Mouse (Mus musculus) embryonic facial prominence, embryonic 14.5 days (tissue): ENCODE measurements around the gene Apom. TPM values are rescaled to one million over a fixed set of nuclear protein-coding genes. Genes with fewer than 3 reads are reported as not detected.

Source experiments
- ATAC-seq: fragments of 200-750 bp; cut with Nextera tagmentation; 2 replicates; pipeline ENCODE4 v1.8.0; 2017; ENCODE audit warnings: low read depth, moderate number of reproducible peaks, moderate TSS enrichment
- DNase-seq: peaks from one replicate; pipeline ENCODE4 v3.0.0-alpha.2; 2015; ENCODE audit warnings: low spot score
- H3K27ac ChIP-seq: fragments of 300-500 bp; sonication (generic); replicated peaks from 2 replicates; pipeline ENCODE4 v1.5.1; 2014; ENCODE audit warnings: low read depth, mild to moderate bottlenecking, low read length, moderate library complexity
- H3K27me3 ChIP-seq: fragments of 300-500 bp; sonication (generic); replicated peaks from 2 replicates; pipeline ENCODE4 v1.6.1; 2014; ENCODE audit warnings: low read length; ENCODE audit not compliant: control insufficient read depth, insufficient read depth
- H3K36me3 ChIP-seq: fragments of 300-500 bp; sonication (generic); 2 replicates; pipeline ENCODE4 v1.6.1; 2014; ENCODE audit warnings: low read length, mixed read lengths; ENCODE audit not compliant: control insufficient read depth, insufficient read depth
- H3K4me1 ChIP-seq: fragments of 300-500 bp; sonication (generic); 2 replicates; pipeline ENCODE4 v1.6.1; 2014; ENCODE audit warnings: antibody characterized with exemption, low read length; ENCODE audit not compliant: control insufficient read depth, insufficient read depth
- H3K4me2 ChIP-seq: fragments of 300-500 bp; sonication (generic); 2 replicates; pipeline ENCODE4 v1.6.1; 2014; ENCODE audit warnings: low read depth, mild to moderate bottlenecking, low read length, moderate library complexity, mixed read lengths
- H3K4me3 ChIP-seq: fragments of 300-500 bp; sonication (generic); 2 replicates; pipeline ENCODE4 v1.5.1; 2014; ENCODE audit warnings: low read depth, mild to moderate bottlenecking, low read length
- H3K9ac ChIP-seq: fragments of 300-500 bp; sonication (generic); 2 replicates; pipeline ENCODE4 v1.6.1; 2014; ENCODE audit warnings: low read depth, mild to moderate bottlenecking, low read length, moderate library complexity, mixed read lengths
- H3K9me3 ChIP-seq: fragments of 300-500 bp; sonication (generic); 2 replicates; pipeline ENCODE4 v1.6.1; 2016; ENCODE audit warnings: low read length; ENCODE audit not compliant: control insufficient read depth
- WGBS: fragments of 180-500 bp; shearing (Covaris S2); extraction: QIAGEN DNeasy Blood & Tissue Kit; methylation state at CpG from one replicate; pipeline ENCODE4 v1.1.7; 2014; 5-methylcytosine and 5-hydroxymethylcytosine counted together
- polyA plus RNA-seq: library from polyadenylated mRNA; unstranded; fragments of >200 nt; fragmentation: Nextera tagmentation; extraction: Ambion mirVana; gene quantifications from 2 replicates; pipeline ENCODE4 v1.2.1, GENCODE M21; 2014

Gene Apom
- polyA plus RNA-seq, 1 experiment from 2014 or later, result not detected

DNA sequence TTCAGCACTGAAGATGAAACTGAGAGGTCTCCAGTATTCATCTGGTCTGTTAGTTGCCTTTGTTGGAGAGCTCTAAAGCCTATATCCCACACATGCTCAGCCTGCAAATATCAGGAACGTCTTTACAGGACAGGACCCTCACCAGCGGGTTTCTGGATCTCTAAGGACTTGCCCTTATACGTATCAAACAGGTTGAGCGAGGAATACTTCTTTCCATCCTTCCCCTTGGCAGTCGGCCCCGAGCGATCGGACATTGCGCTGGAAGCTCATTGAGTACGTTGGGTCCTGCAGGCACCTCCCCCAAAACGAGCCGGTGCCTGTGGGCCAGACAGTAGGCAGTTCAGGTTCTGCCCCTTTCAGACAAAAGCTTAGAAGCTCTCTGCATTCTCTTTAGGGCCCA, 30.9 kb upstream of the Apom start:
- ATAC-seq, result no peak
- H3K4me2 ChIP-seq, result peak overlapping the region; percentile 84
- peak overlapping the region; percentile 93 for H3K4me3 ChIP-seq
- H3K27me3 ChIP-seq, result no peaks in the 10 kb centered on the region
- WGBS, result 25% methylated on average over 12 of the region's 12 CpGs
- peaks cover 46% of the 10 kb centered on the region for H3K36me3 ChIP-seq
- peaks cover 21% of the 10 kb centered on the region for H3K4me1 ChIP-seq
- H3K9ac ChIP-seq, result peak overlapping the region; percentile 99
- H3K27ac ChIP-seq, result no peak overlapping the region
- DNase-seq, result no peak
- no peaks in the 10 kb centered on the region for H3K9me3 ChIP-seq

DNA sequence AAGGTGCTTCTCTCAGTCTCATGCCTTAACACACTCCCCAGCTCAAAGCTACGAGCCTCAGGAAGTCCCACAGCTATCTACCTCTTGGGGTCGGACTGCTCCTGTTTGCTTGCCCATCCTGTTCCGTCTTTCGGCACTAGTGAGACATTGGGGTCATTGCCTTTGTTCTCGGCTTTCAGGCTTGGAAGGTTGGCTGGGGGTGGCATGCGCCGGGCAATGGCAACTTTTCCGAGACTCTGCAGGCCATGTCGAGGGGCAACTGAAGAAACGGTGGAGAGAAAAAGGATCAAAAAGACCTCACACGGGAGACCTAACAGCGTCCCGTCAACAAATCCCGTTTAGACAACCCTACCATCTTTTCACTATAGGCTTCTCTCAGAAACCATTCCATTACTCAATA, 30.3 kb upstream of the Apom start:
- Histone ChIP-seq H3K4me2 (peak overlapping the region; percentile 84), H3K27me3 (no peaks in the 10 kb centered on the region), H3K9ac (peak overlapping the region; percentile 43; the same call in 1 of the 2 replicates), H3K27ac (no peak overlapping the region), H3K4me1 (peaks cover 21% of the 10 kb centered on the region), H3K36me3 (peaks cover 52% of the 10 kb centered on the region), H3K9me3 (no peaks in the 10 kb centered on the region), H3K4me3 (peak overlapping the region; percentile 93)
- no peak for ATAC-seq
- WGBS, result 69% methylated on average over 14 of the region's 14 CpGs
- no peak for DNase-seq

DNA sequence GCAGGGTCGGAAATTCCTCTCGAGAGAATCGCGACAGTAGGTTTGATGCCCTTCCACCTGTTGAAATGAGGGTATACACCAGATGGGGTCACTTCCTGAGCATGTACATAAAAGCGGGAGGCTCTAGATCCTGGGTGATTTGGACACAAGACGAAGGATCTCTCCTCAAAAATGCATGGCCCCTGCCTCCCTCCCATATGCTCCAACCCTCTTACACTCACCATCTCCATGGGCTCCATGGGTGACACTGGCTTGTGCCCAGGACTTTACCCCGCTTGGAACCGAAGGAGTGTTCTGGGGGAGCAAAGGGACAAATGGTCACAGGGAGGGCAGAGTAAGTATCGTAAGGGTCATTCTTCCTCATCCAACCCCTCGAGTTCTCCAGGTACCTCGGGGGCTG, 29.6 kb upstream of the Apom start:
- H3K27me3 ChIP-seq, result no peaks in the 10 kb centered on the region
- H3K27ac ChIP-seq, result no peak overlapping the region
- H3K9me3 ChIP-seq, result no peaks in the 10 kb centered on the region
- no peak overlapping the region for H3K4me3 ChIP-seq
- H3K4me2 ChIP-seq, result no peak overlapping the region
- H3K9ac ChIP-seq, result no peak overlapping the region
- no peak for DNase-seq
- peaks cover 59% of the 10 kb centered on the region for H3K36me3 ChIP-seq
- H3K4me1 ChIP-seq, result peaks cover 20% of the 10 kb centered on the region
- ATAC-seq, result no peak
- 86% methylated on average over 11 of the region's 11 CpGs for WGBS

DNA sequence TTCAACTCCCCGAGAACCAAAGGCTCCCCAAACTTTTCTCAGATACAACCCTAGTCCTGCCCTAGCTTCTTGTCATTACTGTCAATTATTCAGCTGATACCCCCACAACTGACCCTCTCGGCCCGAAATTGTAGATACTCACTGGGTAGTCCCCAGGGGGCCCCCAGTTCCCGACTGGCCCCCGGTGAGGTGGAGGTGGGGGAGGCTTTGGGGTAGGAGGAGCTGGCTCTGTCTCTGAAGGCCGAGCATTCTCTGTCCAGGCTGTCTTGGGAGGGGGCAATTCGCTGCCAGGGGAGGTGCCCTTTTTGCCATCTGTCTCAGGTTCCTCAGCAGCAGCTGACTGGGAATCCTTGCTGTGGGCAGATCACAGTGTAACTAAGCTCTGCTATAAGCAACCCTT, 27.8 kb upstream of the Apom start:
- Histone ChIP-seq H3K36me3 (peaks cover 77% of the 10 kb centered on the region), H3K4me2 (no peak overlapping the region), H3K27me3 (no peaks in the 10 kb centered on the region), H3K4me1 (peaks cover 12% of the 10 kb centered on the region), H3K9ac (no peak overlapping the region), H3K4me3 (no peak overlapping the region), H3K9me3 (no peaks in the 10 kb centered on the region), H3K27ac (no peak overlapping the region)
- no peak for ATAC-seq
- WGBS, result 83% methylated on average over 7 of the region's 7 CpGs
- no peak for DNase-seq

DNA sequence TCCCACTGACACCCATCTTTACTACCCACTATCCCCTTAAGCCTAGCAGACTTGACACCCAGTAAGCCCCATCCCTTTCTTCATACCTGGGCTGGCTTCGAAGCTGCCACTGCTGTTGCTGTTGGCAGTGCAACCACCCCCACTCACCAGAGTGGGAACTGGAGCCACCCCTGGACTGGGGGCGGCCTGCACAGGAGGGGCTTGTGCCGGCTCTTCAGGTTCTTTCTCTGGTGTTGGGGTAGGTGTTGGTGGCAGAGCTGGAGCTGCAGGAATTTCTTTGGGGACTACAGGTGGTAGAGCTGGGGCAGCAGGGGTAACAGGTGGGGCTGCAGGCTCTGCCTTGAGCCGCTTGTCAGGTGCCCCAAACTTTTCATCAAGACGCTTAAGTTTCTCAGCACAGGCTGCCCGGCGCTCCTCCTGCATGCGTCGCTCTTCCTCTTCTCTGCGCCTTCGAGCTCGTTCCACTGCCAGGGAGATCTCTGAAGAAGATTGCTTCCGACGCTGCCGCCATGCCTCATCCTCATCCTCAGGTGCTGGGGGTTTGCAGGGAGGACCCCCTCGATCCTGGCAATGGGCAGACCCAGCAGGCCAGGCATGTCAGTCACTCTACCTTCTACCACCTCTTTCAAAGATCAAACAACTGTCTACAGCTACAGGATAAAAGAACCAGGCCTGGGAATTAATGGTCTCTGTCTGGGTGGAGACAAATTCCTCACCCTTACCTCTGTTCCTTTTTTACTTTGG, 27.2 kb upstream of the Apom start:
- H3K27me3 ChIP-seq, result no peaks in the 10 kb centered on the region
- ATAC-seq (no peak), DNase-seq (no peak)
- WGBS, result 88% methylated on average over 16 of the region's 16 CpGs
- no peak overlapping the region for H3K9ac ChIP-seq
- no peak overlapping the region for H3K4me2 ChIP-seq
- H3K4me1 ChIP-seq, result peaks cover 12% of the 10 kb centered on the region
- H3K4me3 ChIP-seq, result no peak overlapping the region
- H3K9me3 ChIP-seq, result no peaks in the 10 kb centered on the region
- peaks cover 83% of the 10 kb centered on the region for H3K36me3 ChIP-seq
- H3K27ac ChIP-seq, result no peak overlapping the region

DNA sequence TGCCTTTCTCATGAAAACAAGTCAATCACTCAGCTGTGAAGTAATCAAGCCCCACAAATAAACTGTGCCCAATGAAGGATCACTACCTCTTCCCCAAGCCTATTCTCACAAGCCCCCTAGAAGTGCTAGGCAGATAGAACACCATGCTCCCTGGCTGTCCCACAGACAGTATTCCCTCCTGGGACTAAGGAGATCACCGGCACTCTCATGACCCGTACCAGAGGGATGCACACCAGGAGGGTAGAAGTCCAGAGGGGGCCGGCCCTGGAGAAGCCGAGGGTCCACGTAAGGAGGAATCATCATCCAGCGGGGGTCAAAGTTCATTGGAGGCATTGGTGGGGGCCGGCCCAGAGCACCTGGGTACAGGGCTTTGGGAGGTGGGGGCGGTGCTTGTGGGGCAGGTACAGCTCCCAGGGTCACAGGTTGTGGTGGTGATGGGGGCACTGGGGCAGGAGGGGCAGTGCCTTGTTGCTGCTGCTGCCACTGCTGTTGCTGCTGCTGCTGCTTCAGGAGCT, 25.9 kb upstream of the Apom start:
- no peak for ATAC-seq
- Histone ChIP-seq H3K9me3 (no peaks in the 10 kb centered on the region), H3K27ac (no peak overlapping the region), H3K27me3 (no peaks in the 10 kb centered on the region), H3K36me3 (peaks cover 96% of the 10 kb centered on the region), H3K4me1 (peaks cover 7% of the 10 kb centered on the region), H3K9ac (no peak overlapping the region), H3K4me2 (no peak overlapping the region), H3K4me3 (no peak overlapping the region)
- no peak for DNase-seq
- WGBS, result 90% methylated on average over 8 of the region's 8 CpGs

DNA sequence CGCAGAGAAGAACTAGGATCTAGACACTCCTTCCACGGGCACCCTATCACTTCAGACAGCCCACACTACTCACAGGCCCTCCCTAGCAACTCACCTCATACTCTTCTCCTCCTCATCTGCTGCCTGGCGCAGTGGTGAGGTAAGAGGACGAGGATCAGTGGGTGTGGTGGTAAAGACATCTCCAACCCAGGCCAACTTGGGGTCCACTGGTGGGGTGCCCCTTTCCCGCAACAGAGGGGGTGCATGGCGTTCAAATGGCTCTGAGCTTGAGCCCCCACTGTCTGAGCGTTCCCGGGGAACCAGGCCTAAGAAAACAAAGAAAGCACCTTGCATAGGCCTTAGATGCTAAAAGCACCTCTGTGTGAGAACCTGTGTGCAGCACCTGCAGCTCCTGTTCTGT, 25.4 kb upstream of the Apom start:
- DNase-seq (no peak), ATAC-seq (no peak)
- H3K9ac ChIP-seq, result no peak overlapping the region
- no peak overlapping the region for H3K4me2 ChIP-seq
- no peak overlapping the region for H3K27ac ChIP-seq
- no peaks in the 10 kb centered on the region for H3K27me3 ChIP-seq
- H3K4me3 ChIP-seq, result no peak overlapping the region
- 89% methylated on average over 8 of the region's 8 CpGs for WGBS
- peaks cover 3% of the 10 kb centered on the region; the same call in 1 of the 2 replicates for H3K4me1 ChIP-seq
- H3K36me3 ChIP-seq, result peaks cover 100% of the 10 kb centered on the region
- H3K9me3 ChIP-seq, result no peaks in the 10 kb centered on the region

DNA sequence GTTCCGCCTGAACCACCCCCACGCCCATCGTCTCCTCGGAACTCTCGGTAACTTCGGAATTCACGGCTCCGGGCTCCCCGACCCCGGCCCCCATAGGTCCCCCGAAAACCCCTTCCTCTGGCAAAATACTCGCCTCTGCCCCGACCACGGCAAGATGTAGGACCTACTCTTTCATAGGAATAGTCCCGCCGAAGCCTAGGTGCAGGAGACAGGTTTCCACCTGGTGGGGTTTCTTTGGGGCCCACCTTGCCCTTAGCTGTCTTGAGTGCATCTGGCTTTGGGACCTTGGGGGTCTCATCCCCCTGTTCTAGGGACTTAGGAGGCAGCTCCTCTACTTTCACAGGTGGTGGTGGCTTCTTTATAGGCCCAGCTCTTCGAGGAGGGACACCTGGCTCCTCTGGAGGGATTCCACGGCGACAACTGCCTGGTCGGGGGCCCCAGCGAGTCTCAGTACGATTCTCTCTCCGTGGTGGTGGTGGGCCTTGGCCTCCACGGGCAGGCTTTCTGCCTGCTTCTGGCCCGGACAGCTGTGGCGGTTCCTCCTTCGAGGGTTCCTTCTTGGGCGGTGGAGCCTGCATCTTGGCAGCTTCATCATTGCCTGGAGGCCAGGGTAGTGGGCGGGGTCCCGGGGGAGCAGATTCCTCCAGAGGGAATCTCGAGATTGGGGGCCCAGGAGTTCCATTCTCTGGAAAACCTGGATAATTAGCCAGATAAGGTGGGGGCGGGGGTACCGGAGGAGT, 24.8 kb upstream of the Apom start:
- no peak for DNase-seq
- Histone ChIP-seq H3K9ac (no peak overlapping the region), H3K27ac (no peak overlapping the region), H3K4me2 (no peak overlapping the region), H3K9me3 (no peaks in the 10 kb centered on the region), H3K27me3 (no peaks in the 10 kb centered on the region), H3K4me3 (no peak overlapping the region), H3K36me3 (peaks cover 100% of the 10 kb centered on the region), H3K4me1 (no peaks in the 10 kb centered on the region)
- WGBS, result 90% methylated on average over 33 of the region's 33 CpGs
- ATAC-seq, result no peak
